Mouse (Mus musculus) heart, postnatal 0 days (tissue): ENCODE measurements around the gene Sbk2. TPM values are rescaled to one million over a fixed set of nuclear protein-coding genes. Genes with fewer than 3 reads are reported as not detected.

Source experiments
- ATAC-seq: fragments of 200-750 bp; cut with Nextera tagmentation; 2 replicates; pipeline ENCODE4 v1.8.0; 2017; ENCODE audit warnings: low read depth, moderate number of reproducible peaks, moderate library complexity; ENCODE audit not compliant: insufficient read depth
- DNase-seq: peaks from one replicate; pipeline ENCODE4 v3.0.0-alpha.2; 2016; ENCODE audit warnings: low spot score
- H3K27ac ChIP-seq: fragments of 300-500 bp; sonication (generic); 2 replicates; pipeline ENCODE4 v1.5.1; 2014; ENCODE audit warnings: low read depth, mild to moderate bottlenecking
- H3K27me3 ChIP-seq: fragments of 300-500 bp; sonication (generic); 2 replicates; pipeline ENCODE4 v1.6.1; 2014; ENCODE audit warnings: low read length, mixed read lengths; ENCODE audit not compliant: control insufficient read depth, insufficient read depth
- H3K36me3 ChIP-seq: fragments of 300-500 bp; sonication (generic); replicated peaks from 2 replicates; pipeline ENCODE4 v1.6.1; 2014; ENCODE audit warnings: low read length, mixed read lengths; ENCODE audit not compliant: control insufficient read depth, insufficient read depth
- H3K4me1 ChIP-seq: fragments of 300-500 bp; sonication (generic); 2 replicates; pipeline ENCODE4 v1.6.1; 2014; ENCODE audit warnings: antibody characterized with exemption; ENCODE audit not compliant: control insufficient read depth, insufficient read depth
- H3K4me2 ChIP-seq: fragments of 300-500 bp; sonication (generic); 2 replicates; pipeline ENCODE4 v1.6.1; 2014; ENCODE audit warnings: low read depth, mild to moderate bottlenecking, low read length, moderate library complexity
- H3K4me3 ChIP-seq: fragments of 300-500 bp; sonication (generic); 2 replicates; pipeline ENCODE4 v1.5.1; 2014; ENCODE audit warnings: low read depth, low read length
- H3K9ac ChIP-seq: fragments of 300-500 bp; sonication (generic); replicated peaks from 2 replicates; pipeline ENCODE4 v1.6.1; 2014; ENCODE audit warnings: low read depth, low read length, mixed read lengths
- H3K9me3 ChIP-seq: fragments of 300-500 bp; sonication (generic); replicated peaks from 2 replicates; pipeline ENCODE4 v1.6.1; 2016; ENCODE audit warnings: low read length; ENCODE audit not compliant: control insufficient read depth
- CTCF ChIP-seq: IDR thresholded peaks from 2 replicates; pipeline ENCODE4 v1.5.1; 2016; ENCODE audit warnings: antibody characterized with exemption, control low read depth, low read depth
- EP300 ChIP-seq: IDR thresholded peaks from 2 replicates; pipeline ENCODE4 v1.6.1; 2016; ENCODE audit warnings: antibody characterized with exemption, low read depth
- WGBS: fragments of 180-500 bp; shearing (Covaris S2); extraction: QIAGEN DNeasy Blood & Tissue Kit; methylation state at CpG from one replicate; pipeline ENCODE4 v1.1.7; 2014; 5-methylcytosine and 5-hydroxymethylcytosine counted together
- polyA plus RNA-seq: library from polyadenylated mRNA; unstranded; fragments of >200 nt; fragmentation: Nextera tagmentation; extraction: Ambion mirVana; gene quantifications from 2 replicates; pipeline ENCODE4 v1.2.1, GENCODE M21; 2015
- total RNA-seq: library from RNA; depleted of rRNA; stranded (reverse); fragments of >200 nt; gene quantifications from 2 replicates; pipeline ENCODE4 v1.2.3, GENCODE M21; 2014; ENCODE audit warnings: low replicate concordance

The Sbk2 gene
- total and polyA plus RNA-seq, 2 experiments from 2014 or later = 16.4 to 22.0 TPM

- ATAC-seq (peak; percentile 89), DNase-seq (peak; percentile 93)
- H3K4me3 ChIP-seq = peak within 1 kb of the TSS; percentile 90
- peak within 1 kb of the TSS; percentile 79 for H3K9ac ChIP-seq
- WGBS = under 1% methylated on average over 52 of the region's 56 CpGs
- H3K36me3 ChIP-seq = peaks cover 27% of the 10 kb centered on the region
- H3K4me2 ChIP-seq = peak within 1 kb of the TSS; percentile 86
- no peaks in the 10 kb centered on the region for H3K9me3 ChIP-seq
- H3K27ac ChIP-seq = peak within 1 kb of the TSS; percentile 96
- no peaks in the 10 kb centered on the region for H3K27me3 ChIP-seq
- H3K4me1 ChIP-seq = peaks cover 10% of the 10 kb centered on the region
- TF ChIP-seq EP300 (0 out of 2 replicates have a peak, but pooled peaks have one; percentile 63), CTCF (no peak)
These were observed 49.1 kb downstream of the Sbk2 start, which contains the start of gene Zfp628 for GRCm38 (mm10) chr7:4915007-4915665. TSS of gene Zfp628 (plus strand) at chr7:4915217.

- no peaks in the 10 kb centered on the region for H3K36me3 ChIP-seq
These were observed 52.0 kb downstream of the Sbk2 start for GRCm38 (mm10) chr7:4912248-4912647.

DNA sequence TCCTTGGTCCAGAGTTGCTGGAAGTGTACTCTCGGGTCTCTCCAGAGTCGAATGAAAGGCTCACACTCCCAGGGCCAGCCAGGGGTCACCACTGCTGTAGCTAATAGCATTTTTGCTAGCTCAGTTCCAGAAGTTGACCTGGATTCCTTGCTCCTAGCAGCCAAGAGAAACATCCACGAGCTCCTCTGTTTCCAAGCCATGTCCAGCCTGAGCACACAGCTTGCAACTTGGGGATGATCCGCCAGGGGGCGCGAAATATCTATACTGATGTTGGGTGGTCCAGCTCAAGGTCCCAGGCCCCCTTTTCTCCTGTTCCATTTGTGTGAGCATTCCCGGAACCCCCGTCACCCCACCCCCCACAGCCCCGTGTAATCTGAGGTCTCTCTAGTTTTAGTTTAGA lies 52.6 kb downstream of the Sbk2 start:
- Histone ChIP-seq H3K9ac (no peak overlapping the region), H3K27me3 (no peaks in the 10 kb centered on the region), H3K27ac (no peak overlapping the region), H3K4me1 (peaks cover 10% of the 10 kb centered on the region), H3K4me3 (no peak overlapping the region), H3K9me3 (no peaks in the 10 kb centered on the region), H3K36me3 (no peaks in the 10 kb centered on the region), H3K4me2 (no peak overlapping the region)
- ATAC-seq (no peak), DNase-seq (no peak)
- TF ChIP-seq CTCF (peak; percentile 46), EP300 (no peak)
- WGBS = 32% methylated on average over 9 of the region's 9 CpGs

More at GRCm38 (mm10) chr7:4912248-4912647, 52.0 kb downstream of the Sbk2 start:
- Histone ChIP-seq H3K4me2 (no peak overlapping the region), H3K4me1 (peaks cover 10% of the 10 kb centered on the region), H3K27me3 (no peaks in the 10 kb centered on the region), H3K4me3 (no peak overlapping the region), H3K27ac (no peak overlapping the region), H3K9me3 (no peaks in the 10 kb centered on the region), H3K9ac (no peak overlapping the region)
- ATAC-seq (no peak), DNase-seq (no peak)
- no peak for TF ChIP-seq CTCF
- TF ChIP-seq EP300 = no peak
- 61% methylated on average over 5 of the region's 5 CpGs for WGBS

DNA sequence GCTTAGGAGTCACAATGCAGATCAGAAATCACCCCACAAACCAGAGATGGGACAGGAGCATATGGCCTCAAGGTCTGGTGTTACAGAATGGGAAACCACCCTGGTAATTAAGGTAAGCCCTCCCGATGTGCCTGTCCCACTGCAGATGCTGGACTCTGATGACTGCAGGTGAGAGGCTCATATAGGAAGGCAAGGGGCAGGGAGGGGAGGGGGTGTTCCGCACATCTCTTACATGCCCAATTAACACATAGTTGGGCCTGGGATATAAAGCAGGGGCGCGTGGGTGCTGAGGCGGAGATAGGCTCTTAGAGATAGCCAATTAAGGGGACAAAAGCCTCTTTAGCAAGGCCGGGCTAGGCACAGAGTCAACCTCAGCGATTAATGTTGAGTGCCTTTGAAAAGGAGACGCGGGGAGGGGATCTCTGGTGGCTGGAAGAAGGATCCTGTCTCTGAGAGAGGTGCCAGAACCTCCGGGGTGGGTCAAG lies 57.7 kb downstream of the Sbk2 start, which contains the start of gene Gm36210:
Gene Gm36210 (minus strand): TSS at position 51 of the 485 bp plus-strand sequence.
- TF ChIP-seq CTCF (no peak), EP300 (no peak)
- Histone ChIP-seq H3K27me3 (no peaks in the 10 kb centered on the region), H3K9ac (no peak within 1 kb of the TSS), H3K4me1 (no peaks in the 10 kb centered on the region), H3K4me3 (no peak within 1 kb of the TSS), H3K27ac (no peak within 1 kb of the TSS), H3K4me2 (no peak within 1 kb of the TSS), H3K9me3 (no peaks in the 10 kb centered on the region), H3K36me3 (no peaks in the 10 kb centered on the region)
- DNase-seq (no peak), ATAC-seq (no peak)
- WGBS = 34% methylated on average over 10 of the region's 10 CpGs

GRCm38 (mm10) chr7:4902404-4902803 lies 61.8 kb downstream of the Sbk2 start:
- no peak overlapping the region for H3K9ac ChIP-seq
- H3K27ac ChIP-seq = no peak overlapping the region
- TF ChIP-seq CTCF (no peak), EP300 (no peak)
- no peaks in the 10 kb centered on the region for H3K36me3 ChIP-seq
- ATAC-seq = no peak
- H3K27me3 ChIP-seq = no peaks in the 10 kb centered on the region
- no peak overlapping the region for H3K4me3 ChIP-seq
- no peak overlapping the region for H3K4me2 ChIP-seq
- no peak for DNase-seq
- WGBS = 71% methylated on average over 9 of the region's 9 CpGs
- H3K9me3 ChIP-seq = no peaks in the 10 kb centered on the region
- H3K4me1 ChIP-seq = peaks cover 10% of the 10 kb centered on the region; the same call in 1 of the 2 replicates

DNA sequence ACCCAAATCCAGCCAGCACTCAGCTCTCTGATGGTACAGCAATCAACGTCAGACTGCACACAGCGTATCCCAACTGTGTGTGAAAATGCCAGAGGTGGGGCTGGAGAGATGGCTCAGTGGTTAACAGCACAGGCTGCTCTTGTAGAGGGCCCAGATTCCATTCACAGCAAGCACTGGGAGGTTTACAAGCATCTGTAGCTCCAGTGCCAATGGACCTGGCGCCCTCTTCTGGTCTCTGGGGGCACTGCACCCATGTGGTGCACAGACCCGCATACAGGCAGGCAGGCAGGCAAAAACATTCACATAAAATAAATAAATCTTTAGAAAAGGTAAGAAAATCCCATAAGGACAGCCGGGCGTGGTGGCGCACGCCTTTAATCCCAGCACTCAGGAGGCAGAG lies 63.0 kb downstream of the Sbk2 start:
- WGBS = 62% methylated on average over 8 of the region's 8 CpGs
- DNase-seq = no peak
- TF ChIP-seq CTCF (peak; percentile 63), EP300 (no peak)

More for the DNA sequence above, 63.0 kb downstream of the Sbk2 start:
- Histone ChIP-seq H3K4me3 (peak overlapping the region; percentile 30; the same call in 1 of the 2 replicates), H3K9me3 (no peaks in the 10 kb centered on the region), H3K36me3 (no peaks in the 10 kb centered on the region), H3K4me1 (peaks cover 10% of the 10 kb centered on the region; the same call in 1 of the 2 replicates), H3K27me3 (no peaks in the 10 kb centered on the region), H3K27ac (peak overlapping the region; percentile 75; the same call in 1 of the 2 replicates), H3K4me2 (no peak overlapping the region; the same call in 1 of the 2 replicates), H3K9ac (no peak overlapping the region)
- 0 out of 2 replicates have a peak, but pooled peaks have one; percentile 11 for ATAC-seq
